Mouse (Mus musculus) heart, embryonic 11.5 days (tissue): ENCODE results near the gene Ooep. TPM values are rescaled to one million over a fixed set of nuclear protein-coding genes. Genes with fewer than 3 reads are reported as not detected.

Experiments
- ATAC-seq: fragments of 200-750 bp; cut with Nextera tagmentation; replicated peaks from 2 replicates; pipeline ENCODE4 v1.8.0; 2017; ENCODE audit warnings: moderate library complexity; ENCODE audit not compliant: insufficient number of reproducible peaks, low FRiP score, low TSS enrichment
- H3K27ac ChIP-seq: fragments of 300-500 bp; sonication (generic); 2 replicates; pipeline ENCODE4 v1.5.1; 2014; ENCODE audit warnings: mild to moderate bottlenecking, low read depth, low read length
- H3K27me3 ChIP-seq: fragments of 300-500 bp; sonication (generic); 2 replicates; pipeline ENCODE4 v1.6.1; 2014; ENCODE audit warnings: mild to moderate bottlenecking, low read length, mixed read lengths; ENCODE audit not compliant: control insufficient read depth, insufficient read depth
- H3K36me3 ChIP-seq: fragments of 300-500 bp; sonication (generic); 2 replicates; pipeline ENCODE4 v1.6.1; 2014; ENCODE audit warnings: mild to moderate bottlenecking, low read length, moderate library complexity, mixed read lengths; ENCODE audit not compliant: control insufficient read depth, insufficient read depth
- H3K4me1 ChIP-seq: fragments of 300-500 bp; sonication (generic); 2 replicates; pipeline ENCODE4 v1.6.1; 2014; ENCODE audit warnings: low read length; ENCODE audit not compliant: control insufficient read depth, insufficient read depth
- H3K4me2 ChIP-seq: fragments of 300-500 bp; sonication (generic); 2 replicates; pipeline ENCODE4 v1.6.1; 2014; ENCODE audit warnings: mild to moderate bottlenecking, moderate library complexity
- H3K4me3 ChIP-seq: fragments of 300-500 bp; sonication (generic); 2 replicates; pipeline ENCODE4 v1.5.1; 2014; ENCODE audit warnings: low read depth, low read length
- H3K9ac ChIP-seq: fragments of 300-500 bp; sonication (generic); 2 replicates; pipeline ENCODE4 v1.6.1; 2014; ENCODE audit warnings: mild to moderate bottlenecking, low read depth, low read length, moderate library complexity
- H3K9me3 ChIP-seq: fragments of 300-500 bp; sonication (generic); replicated peaks from 2 replicates; pipeline ENCODE4 v1.6.1; 2016; ENCODE audit warnings: low read length; ENCODE audit not compliant: control insufficient read depth
- WGBS: fragments of 180-500 bp; shearing (Covaris S2); extraction: QIAGEN DNeasy Blood & Tissue Kit; methylation state at CpG from one replicate; pipeline ENCODE4 v1.1.7; 2014; ENCODE audit not compliant: insufficient replicate concordance; 5-methylcytosine and 5-hydroxymethylcytosine counted together
- polyA plus RNA-seq: library from polyadenylated mRNA; unstranded; fragments of >200 nt; fragmentation: Nextera tagmentation; extraction: Ambion mirVana; gene quantifications from 2 replicates; pipeline ENCODE4 v1.2.1, GENCODE M21; 2014

Ooep gene
- polyA plus RNA-seq, 1 experiment from 2014 or later: 0.77 TPM

DNA sequence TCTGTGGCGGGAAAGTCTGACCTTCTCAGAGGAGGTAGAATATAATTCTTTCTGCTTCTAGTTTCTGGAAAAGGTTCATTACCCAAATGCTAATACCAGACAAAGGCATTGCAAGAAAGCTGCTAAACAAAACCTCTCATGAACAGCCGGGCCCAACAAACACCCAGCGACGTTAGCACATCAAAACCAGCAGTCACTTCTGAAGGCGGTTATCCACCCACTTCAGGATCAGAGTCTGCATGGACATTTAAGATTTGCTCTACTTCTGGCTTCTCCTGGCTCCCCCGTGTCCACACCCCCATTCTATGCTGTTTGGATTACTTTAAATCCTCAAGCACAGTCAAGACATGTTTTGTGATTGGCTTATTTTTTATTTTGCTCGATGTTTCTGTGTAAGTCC lies 16.1 kb upstream of the Ooep start:
- H3K9ac ChIP-seq: no peak overlapping the region
- H3K4me3 ChIP-seq: no peak overlapping the region
- no peaks in the 10 kb centered on the region for H3K36me3 ChIP-seq
- peaks cover 51% of the 10 kb centered on the region for H3K27me3 ChIP-seq
- WGBS: 62% methylated on average over 7 of the region's 7 CpGs
- H3K4me1 ChIP-seq: 0 out of 2 replicates have a peak, but pooled peaks cover 3% of the 10 kb centered on the region
- no peak for ATAC-seq
- no peaks in the 10 kb centered on the region for H3K9me3 ChIP-seq
- no peak overlapping the region for H3K4me2 ChIP-seq
- H3K27ac ChIP-seq: no peak overlapping the region

DNA sequence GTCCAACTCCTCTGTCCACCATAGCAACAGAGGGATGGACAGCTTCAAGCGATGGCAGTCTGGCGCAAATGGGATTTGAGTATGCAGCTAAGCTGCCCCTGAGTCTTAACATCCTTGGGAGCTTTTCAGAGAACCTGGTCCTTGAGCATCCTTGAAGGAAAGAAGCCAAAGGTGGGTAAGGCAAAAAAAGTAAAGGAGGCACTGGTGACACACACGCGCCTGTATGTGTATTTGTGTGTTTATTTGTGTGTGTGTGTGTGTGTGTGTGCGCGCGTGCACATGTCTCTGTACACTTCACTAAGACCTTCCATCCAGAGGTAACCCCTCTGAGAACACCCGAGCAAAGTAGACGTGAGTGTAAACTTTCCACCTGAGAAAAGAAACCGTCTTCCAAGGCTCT lies 15.2 kb upstream of the Ooep start:
- Histone ChIP-seq H3K27ac (no peak overlapping the region), H3K27me3 (peaks cover 51% of the 10 kb centered on the region)

DNA sequence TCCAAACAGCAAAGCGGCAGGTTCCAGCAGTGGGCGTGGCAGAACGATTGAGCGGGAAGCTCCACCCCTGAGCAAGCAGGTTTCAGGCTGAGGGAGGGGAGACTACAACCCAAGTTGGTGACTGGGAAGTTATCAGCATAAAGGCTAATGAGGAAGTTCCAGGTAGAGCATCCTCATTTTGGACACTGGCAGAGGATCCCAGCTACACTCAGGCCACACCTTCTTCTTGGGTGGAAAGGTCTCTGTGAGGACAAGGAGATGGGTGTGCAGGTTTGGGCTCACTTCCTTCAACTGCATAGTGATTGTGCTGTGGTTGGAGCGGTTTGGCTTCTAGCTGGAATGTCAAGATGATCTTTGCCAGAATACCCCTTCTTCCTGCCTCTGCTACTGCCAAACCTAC lies 11.5 kb upstream of the Ooep start:
- H3K4me3 ChIP-seq: no peak overlapping the region
- H3K4me1 ChIP-seq: no peaks in the 10 kb centered on the region
- WGBS: 43% methylated on average over 5 of the region's 5 CpGs
- H3K27me3 ChIP-seq: peaks cover 28% of the 10 kb centered on the region
- no peak overlapping the region for H3K27ac ChIP-seq
- no peaks in the 10 kb centered on the region for H3K9me3 ChIP-seq
- ATAC-seq: no peak
- H3K4me2 ChIP-seq: no peak overlapping the region
- no peak overlapping the region for H3K9ac ChIP-seq
- H3K36me3 ChIP-seq: no peaks in the 10 kb centered on the region

More for the DNA sequence above, 15.2 kb upstream of the Ooep start:
- Histone ChIP-seq H3K4me3 (no peak overlapping the region), H3K9me3 (no peaks in the 10 kb centered on the region), H3K4me1 (0 out of 2 replicates have a peak, but pooled peaks cover 3% of the 10 kb centered on the region), H3K4me2 (no peak overlapping the region), H3K9ac (no peak overlapping the region), H3K36me3 (no peaks in the 10 kb centered on the region)
- WGBS: 78% methylated on average over 10 of the region's 10 CpGs
- no peak for ATAC-seq

DNA sequence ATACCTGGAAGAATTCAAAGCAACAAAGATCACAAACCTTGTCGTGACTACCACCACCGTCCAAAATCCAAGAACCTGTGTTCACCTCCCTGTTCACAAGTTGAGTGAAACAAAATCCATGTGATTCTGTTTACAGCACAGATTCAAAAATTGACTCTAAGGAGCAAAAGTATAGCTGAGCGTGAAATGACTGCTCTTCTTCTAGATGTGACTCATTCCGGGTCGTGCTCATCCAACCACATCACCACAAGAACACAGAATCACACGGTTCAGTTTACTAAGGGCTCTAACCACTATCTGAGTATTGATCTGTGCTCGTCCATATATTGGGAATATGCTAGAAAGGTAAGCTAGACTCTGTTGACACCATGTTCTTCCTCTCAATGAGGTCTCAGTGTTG lies 8.4 kb upstream of the Ooep start:
- H3K4me1 ChIP-seq: no peaks in the 10 kb centered on the region
- 76% methylated on average over 7 of the region's 7 CpGs for WGBS
- H3K36me3 ChIP-seq: no peaks in the 10 kb centered on the region
- H3K4me3 ChIP-seq: no peak overlapping the region
- ATAC-seq: no peak
- H3K27me3 ChIP-seq: 0 out of 2 replicates have a peak, but pooled peaks cover 2% of the 10 kb centered on the region
- H3K9ac ChIP-seq: no peak overlapping the region
- no peak overlapping the region for H3K27ac ChIP-seq
- no peak overlapping the region for H3K4me2 ChIP-seq
- H3K9me3 ChIP-seq: no peaks in the 10 kb centered on the region

DNA sequence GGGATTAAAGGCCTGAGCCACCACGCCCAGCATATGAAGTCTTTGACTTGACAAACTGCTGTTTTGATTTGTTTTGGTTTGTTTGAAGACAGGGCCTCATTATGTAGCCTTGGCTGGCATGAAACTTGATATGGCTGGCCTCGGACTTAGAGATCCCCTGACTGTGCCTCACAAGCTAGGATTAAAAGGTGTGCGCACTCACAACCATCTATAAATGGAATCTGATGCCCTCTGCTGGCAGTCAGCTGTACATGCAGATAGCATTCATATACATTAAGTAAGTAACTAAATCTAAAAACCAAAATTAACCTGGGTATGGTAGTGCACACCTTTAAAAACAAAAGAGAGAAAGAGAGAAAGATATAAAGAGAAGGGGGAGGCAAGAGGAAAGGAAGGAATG lies 7.4 kb upstream of the Ooep start:
- Histone ChIP-seq H3K27ac (no peak overlapping the region), H3K4me2 (no peak overlapping the region), H3K36me3 (no peaks in the 10 kb centered on the region), H3K9ac (no peak overlapping the region), H3K27me3 (no peaks in the 10 kb centered on the region), H3K9me3 (no peaks in the 10 kb centered on the region), H3K4me3 (no peak overlapping the region), H3K4me1 (no peaks in the 10 kb centered on the region)
- no peak for ATAC-seq
- WGBS: 46% methylated on average over 3 of the region's 3 CpGs

DNA sequence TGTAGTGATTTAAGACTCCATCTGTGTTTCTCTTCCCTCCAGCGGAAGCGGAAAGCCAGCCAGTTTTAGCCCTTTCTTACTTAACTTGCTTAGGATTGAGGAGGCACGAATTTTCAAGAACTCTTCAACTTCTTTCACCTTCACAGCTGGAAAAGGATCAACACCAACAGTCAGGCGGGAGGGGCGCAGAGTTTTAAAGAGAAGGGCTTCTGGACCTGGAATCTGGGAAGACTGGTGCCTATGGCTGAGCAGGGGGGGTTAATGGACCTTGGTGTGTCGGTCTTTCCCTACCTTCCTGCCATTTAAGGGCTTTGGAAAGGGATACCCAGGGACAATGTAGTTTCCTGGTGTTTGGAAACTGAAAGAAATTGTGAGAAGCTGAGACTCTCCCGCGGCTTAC lies 979 bp downstream of the Ooep start:
- H3K9me3 ChIP-seq: no peaks in the 10 kb centered on the region
- H3K36me3 ChIP-seq: no peaks in the 10 kb centered on the region
- no peak overlapping the region for H3K9ac ChIP-seq
- ATAC-seq: no peak
- H3K4me1 ChIP-seq: peaks cover 2% of the 10 kb centered on the region; the same call in 1 of the 2 replicates
- H3K27me3 ChIP-seq: peaks cover 5% of the 10 kb centered on the region; the same call in 1 of the 2 replicates
- H3K27ac ChIP-seq: no peak overlapping the region
- H3K4me2 ChIP-seq: peak overlapping the region; percentile 75
- peak overlapping the region; percentile 37; the same call in 1 of the 2 replicates for H3K4me3 ChIP-seq
- 33% methylated on average over 8 of the region's 8 CpGs for WGBS

DNA sequence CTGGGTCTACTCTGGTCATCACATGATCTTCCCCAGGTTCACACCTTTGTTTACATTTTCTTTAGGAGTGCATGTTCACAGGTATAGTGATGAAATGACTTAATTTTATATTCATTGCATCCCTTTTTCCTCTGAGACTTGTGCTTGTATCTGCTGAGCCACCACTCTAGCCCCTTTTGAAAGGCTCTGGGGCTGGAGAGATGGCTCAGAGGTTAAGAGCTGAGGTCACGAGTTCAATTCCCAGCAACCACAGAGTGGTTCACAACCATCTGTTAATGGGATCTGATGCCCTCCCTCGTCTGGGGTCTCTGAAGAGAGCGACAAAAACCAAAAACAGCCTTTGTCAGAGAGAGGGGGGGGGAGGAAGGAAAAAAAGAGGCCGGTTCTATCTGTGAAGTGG lies 3.0 kb downstream of the Ooep start:
- Histone ChIP-seq H3K27me3 (peaks cover 5% of the 10 kb centered on the region; the same call in 1 of the 2 replicates), H3K4me3 (no peak overlapping the region), H3K4me1 (peaks cover 2% of the 10 kb centered on the region; the same call in 1 of the 2 replicates), H3K36me3 (no peaks in the 10 kb centered on the region), H3K9me3 (no peaks in the 10 kb centered on the region), H3K27ac (no peak overlapping the region), H3K4me2 (no peak overlapping the region), H3K9ac (no peak overlapping the region)
- WGBS: 63% methylated on average over 4 of the region's 4 CpGs
- ATAC-seq: no peak

DNA sequence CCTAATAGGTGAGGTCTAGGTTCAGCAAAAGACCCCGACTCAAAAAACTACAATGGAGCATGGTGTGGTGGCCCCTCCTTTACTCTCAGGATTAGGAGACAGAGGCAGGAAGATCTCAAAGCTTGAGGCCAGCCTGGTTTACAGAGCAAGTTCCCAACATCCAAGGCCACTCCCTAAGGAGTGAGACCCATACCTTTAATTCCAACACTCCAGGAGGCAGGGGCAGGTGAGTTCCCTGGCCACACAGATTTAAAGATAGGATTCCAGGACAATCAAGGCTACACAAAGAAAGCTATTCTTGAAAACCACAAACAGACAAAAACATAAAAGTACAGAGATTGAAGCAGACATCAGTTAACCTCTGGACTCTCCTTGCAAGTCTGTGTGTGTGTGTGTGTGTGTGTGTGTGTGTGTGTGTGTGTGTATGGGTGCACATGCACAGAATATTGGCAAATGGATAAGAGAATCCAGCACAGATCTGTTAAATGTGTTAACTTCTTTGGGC lies 3.6 kb downstream of the Ooep start:
- no peaks in the 10 kb centered on the region for H3K9me3 ChIP-seq
- no peak overlapping the region for H3K9ac ChIP-seq
- H3K36me3 ChIP-seq: no peaks in the 10 kb centered on the region
- H3K4me3 ChIP-seq: no peak overlapping the region
- ATAC-seq: no peak
- no peak overlapping the region for H3K27ac ChIP-seq
- peaks cover 5% of the 10 kb centered on the region; the same call in 1 of the 2 replicates for H3K27me3 ChIP-seq
- no peak overlapping the region for H3K4me2 ChIP-seq
- peaks cover 2% of the 10 kb centered on the region; the same call in 1 of the 2 replicates for H3K4me1 ChIP-seq
- 76% methylated on average over 1 of the region's 1 CpGs for WGBS

DNA sequence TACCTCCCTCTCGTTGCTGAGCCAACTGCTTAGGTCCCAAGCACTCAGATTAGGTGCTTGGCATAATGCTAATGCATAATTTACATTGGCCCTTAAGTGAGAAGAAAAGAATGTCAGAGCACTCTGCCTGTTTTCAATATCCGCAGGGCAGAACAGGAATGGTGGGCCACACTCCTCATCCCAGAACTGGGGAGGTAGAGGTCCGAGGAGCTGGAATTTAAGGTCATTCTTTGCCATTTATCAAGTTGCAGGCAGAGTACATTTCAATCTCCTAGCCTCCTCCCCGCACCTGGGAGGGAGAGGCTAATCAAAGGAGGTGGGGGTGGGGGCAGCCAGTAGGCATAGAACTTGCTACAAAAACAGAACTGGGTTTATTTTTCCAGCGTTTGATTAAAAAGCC lies 4.1 kb downstream of the Ooep start:
- Histone ChIP-seq H3K4me3 (no peak overlapping the region), H3K27ac (no peak overlapping the region), H3K4me2 (no peak overlapping the region), H3K36me3 (no peaks in the 10 kb centered on the region), H3K27me3 (peaks cover 5% of the 10 kb centered on the region; the same call in 1 of the 2 replicates), H3K9ac (no peak overlapping the region), H3K9me3 (no peaks in the 10 kb centered on the region), H3K4me1 (peaks cover 2% of the 10 kb centered on the region; the same call in 1 of the 2 replicates)
- ATAC-seq: no peak
- WGBS: 50% methylated on average over 5 of the region's 5 CpGs
